Mouse (Mus musculus) bone marrow macrophage, adult 2 months (primary cell): Measurements from ENCODE around the gene Phldb2.

ENCODE experiments used
- CTCF ChIP-seq: IDR thresholded peaks from 2 replicates; pipeline ENCODE4 v1.5.1; 2012; ENCODE audit warnings: low read depth, mild to moderate bottlenecking, low read length, moderate library complexity
- POLR2A ChIP-seq: IDR thresholded peaks from 2 replicates; pipeline ENCODE4 v1.6.1; 2012; ENCODE audit warnings: mild to moderate bottlenecking, low read depth, low read length, borderline replicate concordance

DNA sequence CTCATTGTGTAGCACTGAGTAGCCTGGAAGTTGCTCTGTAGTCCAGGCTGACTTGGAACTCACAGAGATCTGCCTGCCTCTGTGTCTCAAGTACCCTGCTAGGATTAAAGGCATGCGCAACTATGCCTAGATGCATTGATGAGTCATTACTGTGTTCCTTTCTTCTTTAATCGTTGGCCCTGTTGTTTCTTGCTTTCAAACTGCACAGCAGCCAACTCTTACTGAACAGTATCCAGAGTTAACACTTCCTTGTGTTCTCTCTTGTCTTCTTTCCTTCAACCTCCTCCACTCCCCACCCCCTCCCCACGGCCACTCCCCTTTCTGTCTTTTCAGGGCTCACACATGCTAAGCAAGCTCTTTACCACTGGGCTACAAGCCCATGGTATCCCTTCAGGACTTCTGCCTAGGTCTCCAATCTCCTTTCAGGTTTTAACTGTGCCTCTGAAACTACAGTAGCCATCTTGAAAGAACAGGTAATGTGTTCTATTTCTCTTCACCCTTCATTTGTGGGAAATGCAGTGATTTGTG, 17.4 kb downstream of the Phldb2 start:
- TF ChIP-seq POLR2A (no peak), CTCF (no peak)
